Mouse (Mus musculus) layer of hippocampus, postnatal 14 days (tissue): ENCODE results near the gene Tead1. TPM values are rescaled to one million over a fixed set of nuclear protein-coding genes. Genes with fewer than 3 reads are reported as not detected.
"Not testable (repeated sequence)": the region's sequence is repeated elsewhere in the genome, so short reads cannot be mapped to it uniquely, and the experiment has no call there.

Source experiments
- DNase-seq, 2 experiments: peaks; one replicate each; pipeline ENCODE4 v3.0.0; 2021 to 2022; ENCODE audit warnings: low spot score in 2 of 2, mixed read lengths in 1 of 2
- total RNA-seq, 2 experiments: library from RNA; stranded (reverse); gene quantifications; 2 replicates each; pipeline ENCODE4 v1.2.3; 2021

Tead1 gene
- total RNA-seq, 2 experiments from 2014 or later, result 30.7 to 34.3 TPM

DNA sequence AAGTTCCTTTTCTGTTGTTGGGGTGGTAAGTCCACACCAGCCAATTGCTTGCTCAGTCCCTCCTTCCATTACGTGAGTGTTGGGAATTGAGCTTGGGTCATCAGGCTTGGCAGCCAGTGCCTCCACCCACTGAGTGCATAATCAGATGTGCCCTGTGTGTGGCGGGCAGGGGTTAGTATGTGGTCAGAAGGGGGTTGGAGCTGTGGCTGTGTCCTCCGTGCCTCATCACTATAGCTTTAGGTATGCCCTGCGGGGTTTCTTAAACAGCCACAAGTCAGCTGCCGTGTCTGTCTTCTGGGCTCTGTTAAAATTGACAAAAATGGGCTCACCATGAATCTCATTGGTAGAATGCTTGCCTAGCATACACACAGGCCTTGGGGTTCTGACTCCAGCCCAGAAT, 227.7 kb downstream of the Tead1 start:
- DNase-seq, result no peak

DNA sequence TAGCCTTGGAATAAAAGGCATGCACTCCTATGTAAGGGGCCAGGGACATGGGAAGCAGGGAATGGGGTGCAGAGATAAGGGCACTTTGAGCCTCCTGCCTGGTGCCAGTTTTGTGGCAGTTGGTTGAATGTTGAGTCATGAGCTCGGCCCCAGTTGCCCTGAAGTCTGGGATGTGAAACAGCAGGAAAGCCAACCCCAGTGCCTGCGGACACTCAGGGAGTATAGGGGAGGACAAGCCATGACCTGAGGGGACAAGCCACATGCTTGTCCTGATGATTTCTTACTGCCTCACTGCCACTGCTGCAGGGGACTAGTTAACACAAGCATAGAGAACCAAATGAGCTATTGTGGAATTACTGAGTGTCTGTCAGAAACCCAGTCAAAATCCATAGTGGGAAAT, 228.3 kb downstream of the Tead1 start:
- DNase-seq, result no peak

- DNase-seq, result no peak
These were observed 230.0 kb downstream of the Tead1 start for GRCm38 (mm10) chr7:112909164-112909563.

DNA sequence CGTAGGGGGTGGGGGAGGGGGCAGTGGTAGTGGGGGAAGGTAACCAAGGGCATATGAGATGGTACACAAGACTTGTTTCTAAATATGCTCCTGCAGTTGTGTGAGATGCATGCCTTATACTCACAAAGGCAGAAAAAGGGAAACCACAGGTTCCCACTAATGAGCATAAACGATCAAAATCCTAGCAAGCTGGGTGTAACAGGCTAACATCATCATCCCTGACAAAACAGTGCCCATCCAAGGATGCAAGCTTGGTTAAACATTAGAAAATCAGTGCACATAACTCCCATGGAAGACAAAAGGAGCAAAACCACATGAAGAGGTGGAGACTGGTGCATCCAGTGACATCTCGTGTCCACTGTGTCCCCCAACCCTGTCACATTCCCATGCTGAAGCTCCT, 233.9 kb downstream of the Tead1 start:
- no peak for DNase-seq

- peak in 1 of 2 experiments; percentile 43 for DNase-seq
These were observed 236.5 kb downstream of the Tead1 start for GRCm38 (mm10) chr7:112915571-112915970.

DNA sequence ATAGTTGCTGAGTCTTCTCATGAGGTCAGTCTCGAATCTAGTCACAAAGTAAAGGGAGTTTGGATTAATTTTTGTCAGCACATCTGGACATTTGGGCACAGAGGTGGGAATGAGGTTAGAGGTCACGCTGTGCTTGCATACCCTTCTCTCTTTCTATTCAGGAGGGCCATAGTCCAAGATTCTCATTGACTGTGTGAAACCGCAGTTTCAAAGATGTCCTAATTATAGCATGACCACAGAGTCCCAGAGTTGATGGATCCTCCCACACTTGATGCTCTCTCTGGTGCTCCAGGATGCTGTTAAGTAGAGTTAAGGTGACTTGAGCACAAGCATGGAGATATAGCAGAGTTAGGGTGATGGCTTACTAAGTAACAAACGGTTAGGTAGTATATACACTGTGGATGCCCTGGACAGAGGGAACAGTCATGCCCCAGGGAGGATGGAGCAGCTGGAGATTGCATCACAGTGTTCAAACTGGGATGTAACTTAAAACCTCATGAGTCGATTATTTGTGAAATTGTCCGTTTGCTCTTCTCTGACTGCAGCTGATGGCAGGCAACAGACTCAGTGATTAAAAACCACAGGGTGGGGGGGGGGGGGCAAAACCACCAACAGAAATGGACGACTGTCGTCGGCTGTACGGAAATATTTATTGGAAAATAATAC, 238.6 kb downstream of the Tead1 start:
- no peak for DNase-seq

GRCm38 (mm10) chr7:112918279-112918991, 239.3 kb downstream of the Tead1 start:
- DNase-seq, result peak in 1 of 2 experiments; percentile 10

- peak; percentile 44 to 70 for DNase-seq
These were observed 240.7 kb downstream of the Tead1 start for GRCm38 (mm10) chr7:112919845-112920244.

DNA sequence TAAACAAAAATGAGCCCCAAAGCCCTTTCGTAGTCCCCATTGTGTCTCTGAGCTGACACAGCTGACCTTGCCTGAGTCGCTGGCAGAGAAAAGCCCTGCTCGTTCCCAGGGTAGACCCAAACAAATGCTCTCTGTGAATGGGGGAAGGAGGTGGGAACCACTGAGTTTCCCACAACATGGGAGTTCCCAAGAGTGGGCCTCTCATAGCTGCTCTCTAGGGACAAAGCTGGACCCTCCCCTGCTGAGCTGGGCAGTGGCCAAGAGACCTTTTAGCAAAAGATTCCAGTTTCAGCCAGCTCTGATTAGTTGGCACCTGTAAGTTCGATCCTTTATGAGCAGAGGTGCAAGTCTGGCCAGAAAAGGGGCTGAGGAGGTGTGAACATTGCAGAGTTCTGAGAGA, 243.7 kb downstream of the Tead1 start:
- DNase-seq, result no peak

- DNase-seq, result no peak
These were observed 244.6 kb downstream of the Tead1 start for GRCm38 (mm10) chr7:112923712-112924111.

DNA sequence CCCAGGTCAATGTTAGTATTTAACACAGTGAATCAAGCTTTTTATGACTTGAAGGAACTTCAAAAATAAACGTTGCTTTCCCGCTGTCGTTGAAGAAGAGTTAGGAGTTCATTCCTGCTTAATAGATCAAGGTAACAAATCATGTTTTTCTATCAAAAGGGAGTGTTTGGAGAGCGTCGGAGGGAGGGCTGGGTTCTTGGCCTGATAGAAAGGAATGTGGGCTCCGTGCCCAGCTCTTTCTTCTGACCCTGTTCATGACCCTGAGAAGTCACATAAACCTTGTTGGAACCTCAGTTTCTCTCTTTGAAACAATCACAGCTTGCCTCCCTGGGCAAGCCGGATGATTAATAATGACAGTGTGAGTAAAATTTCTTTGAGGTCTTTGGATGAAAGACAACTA, 251.6 kb downstream of the Tead1 start:
- DNase-seq, result no peak

GRCm38 (mm10) chr7:112935876-112936275, 256.8 kb downstream of the Tead1 start:
- not testable (repeated sequence) for DNase-seq

DNA sequence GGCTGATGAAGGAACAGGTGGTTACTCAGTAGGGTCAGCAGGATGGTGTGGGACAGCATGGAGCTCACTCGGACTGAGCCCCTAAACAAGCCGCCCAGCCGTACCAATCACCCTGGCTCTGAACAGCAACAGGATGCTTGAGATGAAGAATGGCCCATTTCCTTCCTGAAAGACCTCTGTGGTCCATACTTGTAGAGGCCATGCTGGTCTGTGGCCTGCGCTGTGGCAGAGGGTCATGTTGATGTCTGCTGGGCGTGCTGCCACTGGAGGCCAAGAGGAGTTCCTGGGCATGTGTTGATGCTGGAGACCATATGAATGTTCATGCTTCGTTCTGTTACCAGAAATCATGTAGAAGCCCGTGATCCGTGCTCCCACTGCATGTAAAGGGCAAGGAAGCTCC, 258.0 kb downstream of the Tead1 start:
- DNase-seq, result no peak

DNA sequence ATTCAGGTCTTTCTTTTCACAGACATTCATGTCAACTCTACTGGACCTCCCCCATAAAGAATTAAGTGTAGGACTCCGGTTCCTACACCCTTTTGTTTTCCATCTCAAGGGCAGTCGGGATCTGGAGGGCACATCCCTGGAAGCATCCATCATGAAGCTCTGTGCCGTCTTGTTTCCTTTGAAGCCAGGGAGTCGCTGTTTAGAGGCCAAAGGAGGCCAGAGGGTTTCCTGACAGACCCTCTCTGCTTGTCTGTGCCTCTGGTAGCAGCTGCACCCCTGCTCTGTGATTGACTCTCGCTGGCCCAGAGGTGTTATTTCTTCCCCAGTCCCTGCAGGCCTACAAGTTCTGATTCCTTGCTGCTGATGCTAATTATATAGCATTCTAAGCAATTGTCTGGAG, 259.8 kb downstream of the Tead1 start:
- DNase-seq, result no peak

- no peak for DNase-seq
These were observed 263.4 kb downstream of the Tead1 start for GRCm38 (mm10) chr7:112942567-112942966.

DNA sequence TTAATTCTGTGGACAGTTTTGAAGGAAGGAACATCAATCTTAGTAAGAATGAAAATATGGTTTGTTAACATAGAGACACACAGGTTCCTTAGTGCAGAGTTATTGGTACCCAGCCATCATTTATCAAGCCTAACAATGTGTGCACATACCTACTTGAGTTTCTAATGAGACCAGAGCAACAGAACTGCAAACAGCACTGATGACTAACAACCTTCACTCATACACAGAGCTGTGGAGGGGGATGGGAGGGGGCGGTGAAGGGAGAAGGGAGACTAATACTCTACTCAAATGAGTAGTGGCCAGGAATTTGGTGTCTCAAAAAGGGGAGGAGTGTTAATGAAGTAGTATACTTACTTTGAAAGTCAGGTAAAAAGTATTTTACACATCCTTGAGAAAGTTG, 263.9 kb downstream of the Tead1 start:
- DNase-seq, result no peak

DNA sequence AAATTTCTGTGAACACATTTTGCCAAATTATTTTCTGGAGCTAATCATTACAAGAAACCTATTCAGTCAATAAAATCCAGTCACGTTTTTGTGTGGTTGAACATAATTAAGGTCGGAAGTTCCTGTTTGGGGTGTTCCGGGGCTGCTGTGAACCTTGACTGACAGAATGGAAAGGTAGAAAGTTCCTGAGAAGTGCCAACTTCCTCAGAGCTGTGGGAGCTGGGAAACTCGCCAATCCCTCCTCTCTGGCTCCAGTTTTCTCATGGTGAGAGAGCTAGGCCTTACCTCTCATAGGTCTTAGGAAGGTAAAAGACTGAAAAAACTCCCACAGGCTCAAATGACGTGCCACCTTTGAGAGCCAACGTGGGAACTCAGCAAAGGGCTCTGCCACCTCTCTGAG, 267.6 kb downstream of the Tead1 start:
- no peak for DNase-seq

DNA sequence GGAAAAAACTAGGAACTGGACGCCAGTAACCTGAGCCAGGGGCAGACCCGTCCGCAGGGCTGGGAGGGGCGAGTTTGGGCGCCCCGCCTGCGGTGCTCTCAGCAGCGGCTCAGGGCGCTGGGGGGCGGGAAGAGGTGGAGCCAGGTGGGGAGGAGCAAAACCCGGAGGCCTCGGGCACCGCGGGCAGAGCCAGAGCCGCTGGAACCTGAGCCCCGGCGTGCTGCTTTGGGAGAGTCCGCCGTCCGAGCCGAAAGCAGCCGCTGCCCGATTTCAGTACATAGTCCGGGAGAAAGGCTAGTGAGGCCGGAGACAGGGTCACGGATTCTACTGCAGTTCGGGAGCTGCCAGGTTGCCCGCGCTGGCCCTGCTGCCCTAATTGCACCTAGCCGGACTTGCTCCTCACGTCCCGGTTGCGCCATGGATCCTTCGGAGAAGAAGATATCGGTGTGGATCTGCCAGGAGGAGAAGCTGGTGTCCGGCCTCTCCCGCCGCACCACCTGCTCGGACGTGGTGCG, 274.7 kb downstream of the Tead1 start, which contains the start of gene Rassf10:
Gene Rassf10, plus strand, starts transcription at position 186 of the 515 bp plus-strand sequence.
- peak; percentile 33 to 45 for DNase-seq

DNA sequence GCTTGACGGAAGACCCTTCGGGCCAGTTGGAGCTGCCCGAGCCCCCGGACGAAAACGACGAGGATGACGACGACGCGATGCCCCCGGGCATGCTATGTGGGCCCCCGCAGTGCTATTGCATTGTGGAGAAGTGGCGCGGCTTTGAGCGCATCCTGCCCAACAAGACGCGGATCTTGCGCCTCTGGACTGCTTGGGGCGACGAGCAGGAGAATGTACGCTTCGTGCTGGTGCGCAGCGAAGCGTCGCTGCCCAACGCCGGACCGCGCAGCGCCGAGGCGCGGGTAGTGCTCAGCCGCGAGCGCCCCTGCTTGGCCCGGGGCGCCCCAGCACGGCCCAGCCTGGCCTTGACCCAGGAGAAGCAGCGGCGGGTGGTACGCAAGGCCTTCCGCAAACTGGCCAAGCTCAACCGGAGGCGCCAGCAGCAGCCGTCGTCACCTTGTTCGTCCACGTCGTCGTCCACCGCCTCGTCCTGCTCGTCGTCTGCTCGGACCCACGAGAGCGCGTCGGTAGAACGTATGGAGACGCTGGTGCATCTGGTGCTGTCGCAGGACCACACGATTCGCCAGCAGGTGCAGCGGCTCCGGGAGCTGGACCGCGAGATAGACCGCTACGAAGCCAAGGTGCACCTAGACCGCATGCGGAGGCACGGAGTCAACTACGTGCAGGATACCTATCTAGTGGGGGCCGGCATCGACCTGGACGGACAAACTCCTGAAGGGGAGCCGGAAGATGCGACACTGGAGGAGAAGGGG, 275.4 kb downstream of the Tead1 start:
- peak in 1 of 2 experiments; percentile 9 for DNase-seq

GRCm38 (mm10) chr7:112955103-112955827, 276.1 kb downstream of the Tead1 start:
- no peak for DNase-seq

DNA sequence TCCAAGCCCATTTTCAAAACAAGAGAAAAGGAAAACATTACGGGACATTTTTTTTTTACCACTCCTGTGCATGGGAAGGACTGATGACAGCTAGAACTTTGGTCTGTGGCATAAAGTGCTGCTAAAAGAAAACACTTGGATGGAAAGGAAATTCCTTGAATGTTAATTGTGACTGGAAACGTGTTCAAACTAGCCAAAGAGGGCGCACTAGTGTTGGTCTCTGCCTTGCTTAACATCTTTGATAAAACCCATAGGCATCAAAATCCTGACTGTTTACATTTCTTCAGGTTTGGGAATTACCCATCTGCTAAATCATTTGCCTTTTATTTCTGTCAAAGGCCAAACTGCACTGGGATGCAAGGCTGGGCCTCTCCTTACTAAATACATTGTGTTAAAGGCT, 276.8 kb downstream of the Tead1 start:
- DNase-seq, result no peak
